Mouse (Mus musculus) heart, adult 11 months (tissue): ENCODE measurements around the gene Alad.

ENCODE experiments used
- DNase-seq: peaks from one replicate; pipeline ENCODE4 v3.0.0; 2022

Gene Alad

DNA sequence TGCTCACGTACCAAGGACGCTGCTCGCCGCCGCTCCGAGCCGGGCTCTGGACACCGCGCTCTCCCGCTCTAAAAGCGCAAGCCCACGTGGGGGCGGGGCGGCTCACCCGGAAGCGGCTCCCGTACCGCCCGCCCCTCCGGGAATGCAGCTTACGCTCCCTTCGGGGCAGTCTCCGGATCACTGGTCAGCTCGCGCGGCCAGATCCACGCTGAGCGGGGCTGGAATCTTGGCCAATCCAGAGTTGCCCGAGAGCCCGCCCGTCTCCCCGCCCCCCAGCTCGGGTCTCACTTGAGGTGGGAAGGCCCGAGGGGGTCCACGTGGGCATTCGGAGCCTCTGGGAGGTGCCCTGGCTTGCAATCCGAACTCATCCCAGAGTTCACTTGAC is at the start of gene Alad:
TSS of gene Alad (minus strand) at position 70 of the 385 bp plus-strand sequence.
- peak; percentile 99 for DNase-seq

DNA sequence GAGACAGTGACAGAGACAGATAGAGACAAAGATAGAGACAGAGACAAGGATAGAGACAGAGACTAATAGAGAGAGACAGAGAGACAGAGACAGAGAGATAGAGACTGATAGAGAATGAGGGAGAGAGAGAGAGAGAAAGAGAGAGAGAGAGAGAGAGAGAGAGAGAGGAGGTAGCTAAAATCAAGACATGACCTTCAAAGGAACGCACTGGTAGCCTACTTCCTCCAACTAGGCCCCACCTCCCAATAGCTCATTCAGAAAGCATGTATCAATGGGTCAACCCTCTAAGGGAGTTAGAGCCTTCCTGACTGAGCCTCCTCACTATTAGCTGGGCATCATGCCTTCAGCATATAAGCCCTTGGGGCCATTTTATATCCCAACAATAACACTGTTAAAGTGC is 48.6 kb upstream of the Alad start:
- no peak for DNase-seq

DNA sequence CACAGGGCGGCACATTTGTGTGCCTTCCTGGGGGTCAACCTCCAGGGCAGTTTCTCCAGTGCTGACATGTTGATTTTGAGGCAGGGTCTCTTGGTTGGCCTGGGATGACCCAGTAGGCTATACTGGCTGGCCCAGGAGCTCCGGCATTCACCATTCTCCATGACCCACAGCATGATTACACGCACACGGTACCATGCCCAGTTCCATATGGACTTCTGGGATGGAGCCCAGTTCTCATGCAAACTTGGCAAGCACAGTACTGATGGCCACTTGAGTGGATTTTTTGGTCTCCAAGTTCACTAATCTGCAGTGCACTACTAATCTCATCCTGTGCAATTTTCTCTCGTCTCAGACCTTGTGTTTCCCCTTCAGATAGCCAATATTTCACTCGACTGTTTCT is 48.0 kb upstream of the Alad start:
- no peak for DNase-seq

DNA sequence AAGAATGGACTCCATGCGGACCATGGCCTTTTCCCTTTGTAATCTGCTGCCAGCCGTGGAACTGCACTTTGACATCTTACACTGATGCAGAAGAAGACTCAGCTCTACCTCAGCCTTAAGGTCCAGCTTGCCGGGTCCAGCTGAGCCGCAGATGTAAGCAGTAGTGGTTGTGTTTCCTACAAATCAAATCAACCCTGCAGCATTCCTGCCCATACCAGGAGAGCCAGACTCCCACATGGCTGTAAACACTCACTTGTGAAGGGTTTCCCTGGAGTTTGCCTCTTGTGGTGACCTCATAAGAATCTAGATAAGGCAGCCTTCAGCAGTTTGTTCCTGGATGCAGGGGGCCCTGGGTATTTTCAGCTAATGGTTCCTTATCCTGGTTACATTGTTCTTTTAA is 46.8 kb upstream of the Alad start:
- peak; percentile 82 for DNase-seq

DNA sequence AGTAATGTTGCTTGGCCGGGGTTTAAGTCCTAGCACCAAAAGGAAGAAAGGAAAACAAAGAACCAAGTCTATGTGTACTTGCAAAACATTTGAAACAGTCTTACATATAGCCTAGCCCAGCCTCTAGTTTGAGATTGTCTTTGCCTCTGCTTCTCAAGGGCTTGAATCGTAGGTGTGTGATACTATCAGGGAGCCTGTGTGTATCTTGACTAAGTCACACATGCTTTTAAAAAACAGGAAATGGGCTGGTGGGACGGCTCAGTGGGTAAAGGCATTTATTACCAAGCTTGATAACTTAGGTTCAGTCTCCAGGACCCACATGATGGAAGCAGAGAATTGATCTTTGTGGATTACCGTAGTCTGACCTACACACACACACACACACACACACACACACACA is 42.3 kb upstream of the Alad start:
- no peak for DNase-seq

DNA sequence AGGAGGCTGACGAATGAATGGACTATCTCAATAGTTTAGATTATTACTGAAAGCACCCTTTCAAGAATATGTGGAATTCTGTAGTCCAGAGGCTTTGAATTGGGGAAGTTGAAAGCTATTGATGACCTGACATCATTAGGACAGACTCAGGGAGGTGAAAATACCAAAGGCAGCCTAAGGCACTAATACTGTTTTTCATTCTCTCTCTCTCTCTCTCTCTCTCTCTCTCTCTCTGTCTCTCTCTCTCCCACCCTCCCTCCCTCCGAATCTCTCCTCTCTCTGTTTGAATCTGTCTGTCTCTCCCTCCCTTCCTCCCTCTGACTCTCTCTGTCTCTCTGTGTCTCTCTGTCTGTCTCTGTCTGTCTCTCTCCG is 41.9 kb upstream of the Alad start:
- DNase-seq = no peak

DNA sequence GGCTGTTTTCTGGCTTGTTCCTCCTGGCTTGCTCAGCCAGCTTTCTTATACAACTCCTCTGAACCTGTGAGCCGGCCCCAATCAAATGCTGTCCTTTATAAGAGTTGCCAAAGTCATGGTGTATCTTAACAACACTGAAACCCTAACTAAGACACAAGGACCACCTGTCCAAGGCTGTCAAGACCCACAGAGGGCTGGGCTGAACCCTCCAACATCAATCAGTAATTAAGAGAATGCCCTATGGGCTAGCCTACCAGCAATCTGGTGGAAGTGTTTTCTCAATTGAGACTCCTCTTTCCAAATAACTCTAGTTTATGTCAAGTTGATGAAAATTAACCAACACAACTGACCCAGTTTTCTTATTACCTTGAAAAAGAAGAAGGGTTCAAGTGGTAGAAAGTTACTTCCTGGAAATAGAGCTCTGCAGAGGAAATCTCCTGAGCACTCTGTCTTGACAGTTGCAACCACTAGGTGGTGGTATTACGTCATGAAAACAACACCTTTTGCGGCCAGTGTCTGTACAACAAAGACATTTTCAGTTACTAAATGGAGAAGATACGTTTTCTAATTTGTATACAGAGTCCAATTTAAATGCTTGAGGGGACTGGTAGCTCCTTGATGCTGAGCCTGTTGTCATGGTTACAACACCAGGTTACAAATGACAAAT is 41.4 kb upstream of the Alad start:
- DNase-seq = no peak

DNA sequence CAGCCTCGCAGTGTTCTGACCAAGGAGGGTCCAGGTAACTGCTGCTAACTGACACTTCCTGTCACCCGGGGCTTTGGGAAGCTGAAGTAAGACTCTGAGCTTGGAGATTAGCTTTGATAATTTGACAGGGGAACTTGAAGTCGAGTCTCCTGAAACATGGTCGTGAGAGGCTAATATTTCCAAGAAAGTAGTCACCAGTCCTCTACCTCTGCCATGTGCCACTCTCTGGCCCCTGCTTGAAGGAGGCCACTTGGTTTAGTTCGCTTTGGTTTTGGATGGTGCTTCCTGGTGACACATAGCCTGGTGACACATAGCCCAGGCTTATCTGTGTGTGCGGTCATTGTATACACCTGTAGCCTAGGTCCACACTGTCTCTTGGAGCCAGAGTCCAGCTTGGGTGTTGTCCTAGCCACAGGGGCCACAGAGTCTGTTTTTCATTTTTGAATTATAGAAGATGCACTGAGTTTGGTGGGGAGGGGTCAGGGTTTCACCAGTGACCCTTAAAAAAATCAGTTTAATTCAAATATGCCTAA is 40.1 kb upstream of the Alad start, which contains the start of gene Rgs3:
TSS of gene Rgs3 (plus strand) at position 51 of the 533 bp plus-strand sequence.
- no peak for DNase-seq

DNA sequence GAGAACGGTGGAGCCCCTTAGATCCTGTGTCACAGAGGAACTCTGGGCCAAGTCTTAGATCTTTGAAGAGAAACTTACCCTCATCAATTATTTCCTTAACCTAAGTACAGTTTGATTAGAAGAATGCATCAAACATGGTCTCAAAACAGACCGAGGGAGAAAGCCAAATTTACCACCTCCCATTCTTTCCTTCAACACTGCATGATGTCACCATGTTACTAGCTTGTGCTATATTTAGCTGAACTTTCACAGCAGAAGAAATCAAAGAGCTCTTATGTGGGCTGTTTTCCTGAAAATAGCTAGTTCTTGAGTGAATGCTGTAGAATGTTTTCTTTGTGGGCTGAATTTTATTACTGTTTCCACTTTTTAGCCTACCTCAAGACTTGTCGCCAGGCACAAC is 37.7 kb upstream of the Alad start:
- DNase-seq = no peak

DNA sequence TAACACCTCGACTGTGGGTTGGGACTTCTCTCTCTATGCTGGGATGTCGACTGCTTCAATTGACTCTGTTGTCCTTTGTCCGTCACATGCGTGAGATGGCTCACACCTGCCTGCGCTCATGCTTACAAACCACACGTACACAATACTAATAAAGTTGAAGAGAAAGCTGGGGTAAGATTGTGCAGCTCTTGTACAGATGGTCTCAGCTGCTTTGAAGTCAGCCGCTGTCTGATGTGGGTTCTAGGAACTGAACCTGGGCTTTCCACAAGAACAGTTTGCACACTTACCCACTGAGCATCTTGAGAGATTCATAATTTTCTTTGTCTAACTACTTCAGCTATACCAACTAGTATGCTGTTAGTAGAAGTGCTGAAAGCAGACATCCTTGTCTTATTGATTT is 32.2 kb upstream of the Alad start:
- no peak for DNase-seq

DNA sequence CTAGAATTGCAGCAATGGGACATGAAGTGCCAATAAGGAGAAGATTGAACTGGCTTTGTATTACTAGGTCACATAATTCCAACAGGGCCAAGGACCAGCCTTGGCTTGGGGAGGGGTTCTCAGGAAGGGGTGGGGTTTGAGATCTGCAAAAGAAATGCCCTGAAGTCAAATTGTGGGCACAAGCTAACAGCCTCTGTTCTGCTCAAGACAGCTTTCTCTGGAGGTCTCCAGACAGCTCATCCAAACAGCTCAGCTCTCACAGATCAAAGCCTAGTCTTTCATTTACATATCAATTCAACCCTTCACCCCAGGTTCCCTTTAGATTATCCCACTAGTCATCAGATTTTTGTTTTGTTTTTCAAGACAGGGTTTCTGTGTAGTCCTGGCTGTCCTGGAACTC is 25.1 kb upstream of the Alad start:
- no peak for DNase-seq

DNA sequence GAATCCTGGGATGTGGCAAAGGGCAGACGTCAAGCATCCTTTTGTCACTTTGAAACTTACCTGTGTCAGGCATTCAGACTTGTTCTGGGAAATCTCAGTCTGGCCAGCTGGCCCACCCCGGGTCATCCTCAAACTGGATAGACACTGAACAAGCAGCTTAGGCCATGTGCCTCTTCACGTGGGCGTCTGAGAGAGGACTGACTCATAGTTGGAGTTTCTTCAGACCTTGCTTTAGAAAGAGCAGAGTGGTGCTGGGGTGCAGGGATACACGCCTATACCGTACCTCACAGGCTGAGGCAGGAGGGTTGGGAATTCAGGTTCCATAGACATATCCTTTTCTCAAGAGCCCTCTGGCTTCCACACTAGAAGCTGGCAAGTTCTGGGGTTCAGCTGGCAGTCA is 24.1 kb upstream of the Alad start:
- DNase-seq = no peak

DNA sequence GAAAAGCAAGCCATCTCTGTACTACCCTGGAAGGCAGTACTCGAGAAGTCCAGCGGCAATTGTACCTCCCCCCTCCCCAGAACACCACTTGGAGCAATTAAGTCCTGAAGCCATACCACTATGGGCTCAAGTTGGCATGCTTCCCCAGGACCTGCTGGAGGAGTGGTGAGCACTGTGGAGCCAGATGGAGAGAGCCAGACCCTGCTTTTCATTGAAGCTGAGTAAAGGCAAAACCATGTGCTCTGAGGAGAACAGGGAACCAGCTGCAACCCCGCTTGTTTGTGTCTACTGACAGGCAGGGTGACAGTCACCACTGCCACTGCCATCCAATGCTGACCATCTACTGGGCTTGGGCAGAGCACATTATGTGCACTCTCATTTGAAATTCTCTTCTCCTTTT is 22.1 kb upstream of the Alad start:
- DNase-seq = no peak

DNA sequence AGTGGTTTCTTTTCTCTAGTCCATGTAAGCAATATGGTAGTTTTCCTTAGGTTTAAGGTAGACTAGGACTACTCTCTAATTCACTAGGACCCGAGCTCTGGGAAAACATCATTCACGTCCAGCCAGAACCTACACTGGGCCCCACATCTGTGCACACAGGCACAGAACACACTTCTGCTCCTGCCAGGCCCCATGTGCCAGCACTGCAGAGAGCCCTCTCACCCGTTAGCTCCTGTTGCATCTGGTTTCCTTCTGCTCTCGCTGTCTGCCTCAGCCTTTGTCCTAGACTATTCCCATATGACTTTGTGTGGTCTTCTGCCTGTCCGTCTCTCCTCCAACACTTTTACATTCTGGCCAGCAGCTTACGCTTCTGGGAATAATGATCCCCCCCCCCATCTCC is 14.0 kb upstream of the Alad start:
- DNase-seq = no peak

DNA sequence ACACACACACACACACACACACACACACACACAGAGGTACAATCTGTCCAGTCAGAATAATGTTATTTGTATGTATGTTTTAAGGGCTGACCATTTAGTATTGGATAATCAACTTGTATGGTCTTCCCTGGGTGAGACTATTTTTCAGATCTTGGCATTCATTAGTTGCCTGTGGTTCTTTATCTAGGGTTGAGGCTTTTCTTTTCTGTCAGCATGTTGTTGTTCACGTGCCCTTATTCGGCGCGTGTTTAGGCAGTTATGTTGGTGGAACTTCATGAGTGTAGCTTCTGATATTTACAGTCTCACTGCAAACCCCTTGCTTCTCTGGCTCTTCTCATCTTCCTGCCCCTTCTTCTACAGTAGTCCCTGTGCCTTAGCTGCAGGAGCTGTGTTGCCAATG is 7.9 kb upstream of the Alad start:
- DNase-seq = peak; percentile 77

DNA sequence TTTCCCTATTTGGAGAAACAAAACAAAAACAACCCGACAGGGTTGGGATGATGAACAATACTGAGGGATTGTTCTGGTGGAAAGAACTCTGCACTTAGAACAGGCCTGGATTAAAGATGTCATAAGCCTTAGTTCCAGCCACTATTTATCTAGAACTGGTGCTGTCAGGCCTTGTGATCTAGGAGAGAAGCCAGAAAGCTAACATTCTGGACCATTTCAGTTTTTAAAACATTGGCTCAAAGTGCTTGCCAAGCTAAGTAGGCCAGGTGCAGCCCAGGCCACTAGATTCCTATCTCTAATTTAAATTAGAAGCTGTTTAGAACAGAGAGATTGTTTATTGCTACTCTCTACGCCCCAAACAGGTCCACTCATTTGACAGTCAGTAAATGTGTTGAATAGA is 6.5 kb upstream of the Alad start:
- peak; percentile 50 for DNase-seq

DNA sequence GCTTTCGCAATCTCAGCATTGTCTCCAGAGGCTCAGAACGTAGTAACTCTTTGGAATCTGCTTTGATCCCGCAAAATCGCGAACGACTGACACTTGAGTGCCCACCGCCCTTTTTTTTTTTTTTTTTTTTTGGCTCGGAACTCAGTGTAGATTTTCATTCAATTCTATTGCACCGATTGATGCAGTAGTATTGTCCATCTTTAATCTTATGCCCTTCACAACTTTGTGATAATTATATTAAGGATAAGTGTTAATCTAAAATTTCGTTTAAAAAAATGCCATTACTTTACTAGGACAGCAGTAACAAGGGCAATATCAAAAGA is 5.7 kb upstream of the Alad start:
- no peak for DNase-seq

DNA sequence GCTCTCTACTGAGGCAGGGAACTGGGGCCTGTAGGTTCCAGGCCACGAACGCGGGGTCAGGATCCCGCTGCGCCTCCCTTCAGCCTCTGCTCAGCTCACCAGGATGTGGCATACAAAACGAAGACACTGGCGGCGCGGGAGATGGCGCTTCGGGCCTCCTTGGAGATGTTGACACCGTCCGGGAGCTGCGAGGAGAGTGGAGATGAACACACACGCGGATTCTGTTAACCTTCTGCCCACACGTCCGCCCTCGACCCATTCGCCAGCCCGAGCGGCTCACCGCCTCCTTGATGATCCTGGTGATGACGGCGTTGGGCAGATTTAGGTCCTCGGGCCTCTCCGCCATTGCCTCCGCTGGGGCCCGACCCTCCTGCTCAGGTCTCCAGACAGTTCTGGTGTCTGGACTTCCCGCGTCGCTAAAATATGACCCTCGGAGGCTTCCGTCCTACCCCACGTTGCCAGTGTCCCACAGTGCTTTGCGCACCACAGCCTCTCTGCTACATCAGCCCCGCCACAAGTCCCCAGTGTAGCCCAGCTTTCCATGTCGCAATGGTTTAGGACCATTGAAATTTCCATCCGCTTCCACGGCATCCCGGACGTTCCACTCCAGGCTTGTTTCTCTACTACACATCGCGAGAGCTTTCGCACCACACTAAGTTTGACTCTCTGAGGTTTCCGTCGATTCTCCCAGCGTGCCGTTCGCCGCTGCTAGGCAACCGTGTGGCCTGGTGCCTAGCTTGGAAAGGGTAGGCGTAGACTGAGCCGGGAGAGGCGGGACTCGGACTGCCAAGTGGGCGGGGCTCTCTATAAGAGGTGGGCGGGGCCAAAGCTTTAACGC is 5.2 kb upstream of the Alad start, which contains the start of the genes Pole3 and 4933430I17Rik:
TSS of gene Pole3 (minus strand) at position 418 of the 838 bp plus-strand sequence.
TSS of gene 4933430I17Rik (plus strand) at position 719 of the 838 bp plus-strand sequence.
- DNase-seq = peak; percentile 99

DNA sequence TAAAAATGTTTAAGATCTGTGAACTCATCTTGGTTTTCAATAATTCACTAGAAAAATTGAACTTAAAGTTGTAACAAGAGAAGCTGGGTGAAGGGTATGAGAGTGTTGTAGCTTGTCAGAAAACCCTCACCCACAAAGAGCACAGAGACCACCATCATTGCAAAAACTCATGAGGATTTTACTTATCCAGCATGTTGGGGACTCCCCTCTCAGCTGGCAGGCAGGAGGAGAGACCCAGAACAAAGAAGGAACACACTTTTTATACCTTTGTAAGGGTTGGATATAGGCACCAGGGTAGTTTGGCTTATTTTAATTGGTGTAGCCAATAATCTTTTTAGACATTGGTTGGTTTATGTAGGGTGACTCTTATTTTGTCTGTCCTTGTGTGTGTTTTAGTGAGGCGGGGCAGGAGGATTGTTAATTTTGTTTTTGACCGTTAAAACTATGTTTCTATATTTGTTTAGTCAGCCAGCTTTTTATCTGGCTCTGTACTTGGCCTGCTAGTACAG is 1.2 kb upstream of the Alad start:
- DNase-seq = no peak

DNA sequence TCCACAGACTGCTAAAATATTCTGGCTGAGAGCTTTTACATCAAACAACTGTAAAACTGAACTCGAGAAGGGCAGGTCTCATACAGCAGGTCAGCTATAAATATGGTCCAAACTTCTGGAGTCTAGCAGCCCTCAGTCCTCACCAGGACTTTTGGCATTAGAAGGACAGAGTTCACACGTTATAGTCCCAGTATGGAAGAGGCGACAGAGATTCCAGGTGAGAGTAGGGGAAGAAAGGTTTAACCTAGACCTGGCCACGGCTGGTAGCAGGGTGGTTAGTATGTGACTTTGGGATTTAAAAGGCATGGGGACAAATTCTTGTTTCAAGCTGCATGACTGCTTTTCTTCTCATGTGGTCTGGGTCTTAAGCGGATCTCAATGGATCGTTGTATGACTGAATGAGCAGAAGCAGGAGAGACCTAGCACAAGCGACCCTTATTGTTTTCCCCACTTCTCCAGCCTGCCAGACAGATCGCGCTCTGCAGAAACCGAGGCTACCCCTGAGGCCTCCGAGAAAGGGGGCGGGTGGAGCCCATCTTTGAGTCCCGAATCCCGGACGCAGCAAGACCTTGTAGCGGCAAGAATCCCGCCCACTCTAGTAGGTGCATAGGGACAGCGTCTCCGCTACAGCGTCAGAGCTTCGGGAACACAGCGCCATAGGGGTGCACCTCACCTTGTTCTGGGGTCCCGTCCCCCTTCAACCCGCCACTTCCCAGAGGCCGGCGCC is 433 bp downstream of the Alad start:
- DNase-seq = no peak

DNA sequence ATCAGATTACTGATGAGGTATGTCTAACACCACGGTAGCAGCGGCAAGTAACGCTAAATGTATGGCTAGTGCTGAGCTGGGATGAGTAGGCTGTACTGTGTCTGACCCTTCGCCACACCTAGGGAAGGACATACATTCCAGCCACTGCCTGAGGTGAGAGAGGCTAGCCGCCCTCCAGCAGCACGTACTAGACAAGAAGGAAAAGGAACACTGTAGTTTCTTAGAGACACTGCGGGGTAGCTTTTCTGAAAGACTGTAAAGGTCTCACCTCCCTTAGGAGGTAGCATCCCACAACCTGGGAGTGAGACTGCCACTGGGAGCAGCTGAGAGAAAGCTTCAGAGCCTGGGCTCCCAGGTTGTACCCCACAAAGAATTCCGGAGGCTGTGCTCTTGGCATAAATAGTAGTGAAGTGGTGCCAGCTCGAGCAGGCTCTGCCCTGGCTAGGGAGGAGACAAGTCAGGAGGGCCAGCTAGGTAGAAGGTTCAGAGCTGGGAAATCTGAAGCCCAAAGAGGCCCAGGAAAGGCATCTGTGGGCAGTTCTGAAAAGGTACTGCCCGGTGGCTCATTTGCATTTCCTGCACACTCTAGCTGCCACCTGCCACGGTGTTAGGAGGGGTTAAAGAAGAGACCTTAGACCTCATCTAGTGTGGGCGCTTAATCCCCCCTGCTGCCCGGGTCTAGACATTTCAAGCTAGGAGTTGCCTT is 1.1 kb downstream of the Alad start:
- DNase-seq = peak; percentile 96

DNA sequence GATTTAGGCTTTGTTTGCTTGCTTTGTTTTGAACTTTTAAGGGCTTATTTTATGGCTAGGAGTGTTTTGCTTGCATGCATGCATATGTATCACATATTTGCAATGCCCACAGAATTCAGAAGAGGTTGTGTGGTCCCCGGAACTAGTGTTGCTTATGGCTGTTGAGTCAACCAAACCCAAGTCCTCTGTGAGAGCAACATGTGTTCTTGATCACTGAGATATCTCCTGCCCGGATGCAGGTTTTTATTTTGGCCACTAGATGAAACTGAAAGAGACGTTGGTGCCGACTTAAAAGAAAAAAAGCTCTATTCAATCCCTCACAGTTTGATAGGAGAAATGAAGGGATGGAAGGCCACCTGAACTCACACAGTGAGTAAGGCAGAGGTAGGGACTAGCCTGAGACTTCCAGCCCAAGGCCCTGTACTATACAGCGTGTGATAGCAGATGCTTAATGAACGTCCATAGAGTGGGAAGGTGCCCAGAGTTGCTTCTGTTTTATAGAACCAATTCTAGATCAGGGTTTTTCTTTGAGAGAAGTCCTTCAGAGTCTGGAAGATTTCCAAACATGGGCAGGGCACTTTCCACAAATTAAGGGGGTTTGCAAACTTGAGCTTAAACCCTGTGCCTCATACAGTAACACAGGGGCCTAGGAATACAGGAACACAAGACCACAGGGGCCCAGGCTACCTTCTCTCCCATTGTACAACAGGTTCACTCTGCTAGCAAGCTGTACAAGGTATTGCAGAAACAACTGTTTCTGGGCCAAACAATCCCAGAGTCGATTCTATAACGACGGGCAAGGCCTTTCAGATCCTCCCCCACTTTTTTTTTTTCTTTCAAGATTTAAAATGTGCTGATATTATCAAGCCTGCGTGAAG is 1.9 kb downstream of the Alad start:
- DNase-seq = peak; percentile 88
